ENCODE assay signal across 21 mouse cellular contexts in genomic region chr3:27541841-27542240, GRCm38 (mm10).
A peak's percentile ranks its signal among the peaks of the same experiment; 100 is the strongest.
DNase-seq lines count a peak whose midpoint lies in the region; TF ChIP-seq lines count a peak whose summit lies in the region.
"Had no signal": no experiment of that assay in that cellular context is flagged by ENCODE, and none has a peak within 500 bp of the region (broad histone marks: within the 10 kb centered on the region; RNA-seq: fewer than 3 reads in every experiment).

No protein-coding gene starts in this region.

- WGBS in heart, embryonic 10.5 days, result 92% methylated on average over 12 of the region's 12 CpGs

- H3K9ac ChIP-seq in ES-E14 (ENCODE audit: insufficient read depth, low read depth, low read length, poor library complexity, severe bottlenecking), result no peak overlapping the region
- H3K9ac ChIP-seq: embryonic facial prominence, embryonic 13.5 days; embryonic facial prominence, embryonic 15.5 days; forebrain, embryonic 12.5 days had no signal

- no peaks in the 10 kb centered on the region for H3K9me3 ChIP-seq in heart, embryonic 10.5 days
- no peaks in the 10 kb centered on the region for H3K9me3 ChIP-seq in ES-E14 (ENCODE audit: control insufficient read depth, insufficient read depth, low read depth, low read length)
- H3K9me3 ChIP-seq: embryonic facial prominence, embryonic 13.5 days; embryonic facial prominence, embryonic 15.5 days; forebrain, embryonic 10.5 days; forebrain, embryonic 12.5 days had no signal

- no peaks in the 10 kb centered on the region for H3K27me3 ChIP-seq in heart, embryonic 10.5 days (ENCODE audit: insufficient read depth, poor library complexity, severe bottlenecking)
- H3K27me3 ChIP-seq: embryonic facial prominence, embryonic 13.5 days; embryonic facial prominence, embryonic 15.5 days; forebrain, embryonic 12.5 days had no signal

- H3K4me3 ChIP-seq in heart, embryonic 10.5 days, result no peak overlapping the region
- H3K4me3 ChIP-seq in ES-E14 (ENCODE audit: insufficient read depth in 1 of 2, low read depth in 1 of 2, low read length in 2 of 2, poor library complexity in 1 of 2, severe bottlenecking in 1 of 2), result peak overlapping the region; percentile 7 to 17; a peak in 2 of 4 replicates
- H3K4me3 ChIP-seq: embryonic facial prominence, embryonic 13.5 days; embryonic facial prominence, embryonic 15.5 days; erythroblast, embryonic 14.5 days; forebrain, embryonic 10.5 days; forebrain, embryonic 12.5 days had no signal

- in situ Hi-C loops in ES-E14 (cut with MboI; ENCODE audit: low sequenced_read_pairs in 2 of 2, unreplicated experiment in 2 of 2), result no loop called here

- peaks cover 40% of the 10 kb centered on the region for H3K36me3 ChIP-seq in heart, embryonic 10.5 days
- no peaks in the 10 kb centered on the region; the same call in 1 of the 2 replicates for H3K36me3 ChIP-seq in ES-E14 (ENCODE audit: control insufficient read depth, insufficient read depth, low read length, poor library complexity, severe bottlenecking)

- H3K27ac ChIP-seq in heart, embryonic 10.5 days, result no peak overlapping the region
- H3K27ac ChIP-seq in ES-E14 (ENCODE audit: insufficient read depth, low read depth, low read length, poor library complexity, severe bottlenecking), result no peak overlapping the region
- H3K27ac ChIP-seq: embryonic facial prominence, embryonic 13.5 days; embryonic facial prominence, embryonic 15.5 days; forebrain, embryonic 10.5 days; forebrain, embryonic 12.5 days had no signal

- peak; percentile 51 for DNase-seq in heart, embryonic 10.5 days (ENCODE audit: low spot score)
- no peak for DNase-seq in heart, adult 18-20 months
- DNase-seq in testis, postnatal 10 days (ENCODE audit: low spot score), result peak; percentile 29
- no peak for DNase-seq in testis, postnatal 14 days (ENCODE audit: low spot score)
- no peak for DNase-seq in ES-E14 (ENCODE audit: low read depth, low spot score)
- DNase-seq in spleen, postnatal 10 days (ENCODE audit: low spot score in 2 of 2), result no peak
- DNase-seq: adrenal gland, adult 2 months; adrenal gland, postnatal 10 days; adrenal gland, postnatal 25 days; cerebellum, adult 11 months; cerebellum, adult 18-20 months; cerebellum, adult 8-10 months; cerebellum, adult 9-11 months; cerebellum, postnatal 14 days; cerebellum, postnatal 36 days; embryo, embryonic 11 days had no signal

- no peaks in the 10 kb centered on the region for H3K4me1 ChIP-seq in heart, embryonic 10.5 days
- peaks cover 11 to 12% of the 10 kb centered on the region in 2 experiments; a peak in 3 of 4 replicates for H3K4me1 ChIP-seq in ES-E14 (ENCODE audit: control insufficient read depth in 2 of 2, insufficient read depth in 2 of 2, low read length in 2 of 2, poor library complexity in 1 of 2)
- H3K4me1 ChIP-seq: forebrain, embryonic 10.5 days; forebrain, embryonic 12.5 days had no signal

TF ChIP-seq in ES-E14, 5 proteins besides CTCF, POLR2A, EP300 and RAD21:
- no peak for TF ChIP-seq ZNF384 (IDR thresholded peaks at IDR 0.05; ENCODE audit: low read depth, low read length)

Comparison
In these comparisons a context has a peak if more than half of its experiments do, and no peak if none do; other contexts are left out.
1. DNase-seq: peak in heart, embryonic 10.5 days (single experiment) and testis, postnatal 10 days (single experiment); none in heart, adult 18-20 months (0 of 2), testis, postnatal 14 days (single experiment), ES-E14 (single experiment) and spleen, postnatal 10 days (0 of 2).